Mouse (Mus musculus): ENCODE results near the gene Plppr2. TPM values are rescaled to one million over a fixed set of nuclear protein-coding genes. Genes with fewer than 3 reads are reported as not detected.
A peak's percentile ranks its signal among the peaks of the same experiment; 100 is the strongest.

The Plppr2 gene
- total RNA-seq (2012; rRNA removed) = 2.0 and 2.6 TPM in 2 replicates

GRCm38 (mm10) chr9:21936692-21937570, at the start of gene Plppr2:
Gene Plppr2 (plus strand): TSS chr9:21937033.
- Histone ChIP-seq H3K9ac (ENCODE audit: insufficient read depth, low read depth, low read length, poor library complexity, severe bottlenecking) (peak within 1 kb of the TSS; percentile 81), H3K4me3 (ENCODE audit: insufficient read depth in 1 of 2, low read depth in 1 of 2, low read length in 2 of 2, poor library complexity in 1 of 2, severe bottlenecking in 1 of 2) (peak within 1 kb of the TSS; percentile 84 to 92), H3K4me1 (ENCODE audit: control insufficient read depth in 2 of 2, insufficient read depth in 2 of 2, low read length in 2 of 2, poor library complexity in 1 of 2) (peaks cover 2 to 12% of the 10 kb centered on the region in 2 experiments; a peak in 2 of 4 replicates), H3K9me3 (ENCODE audit: control insufficient read depth, insufficient read depth, low read depth, low read length) (no peaks in the 10 kb centered on the region), H3K27ac (ENCODE audit: insufficient read depth, low read depth, low read length, poor library complexity, severe bottlenecking) (no peak within 1 kb of the TSS), H3K36me3 (ENCODE audit: control insufficient read depth, insufficient read depth, low read length, poor library complexity, severe bottlenecking) (no peaks in the 10 kb centered on the region; the same call in 1 of the 2 replicates)
- in situ Hi-C loops (cut with MboI; ENCODE audit: low sequenced_read_pairs in 2 of 2, unreplicated experiment in 2 of 2) = no loop called here
- DNase-seq (ENCODE audit: low read depth, low spot score) = peak; percentile 97
- TF ChIP-seq ZNF384 (IDR thresholded peaks at IDR 0.05; ENCODE audit: low read depth, low read length) = no peak
- TF ChIP-seq ZC3H11A (IDR thresholded peaks at IDR 0.05; ENCODE audit: borderline replicate concordance, low read depth, low read length) = no peak
- TF ChIP-seq CHD2 (IDR thresholded peaks at IDR 0.05; ENCODE audit: low read depth, low read length) = no peak
- TF ChIP-seq MAFK (IDR thresholded peaks at IDR 0.05; ENCODE audit: insufficient read depth, low read depth, low read length) = no peak
- TF ChIP-seq HCFC1 (IDR thresholded peaks at IDR 0.05; ENCODE audit: borderline replicate concordance, insufficient read depth, low read length) = no peak

- no peak for TF ChIP-seq MAFK (IDR thresholded peaks at IDR 0.05; ENCODE audit: insufficient read depth, low read depth, low read length)
- TF ChIP-seq ZC3H11A (IDR thresholded peaks at IDR 0.05; ENCODE audit: borderline replicate concordance, low read depth, low read length) = no peak
- no peak for TF ChIP-seq CHD2 (IDR thresholded peaks at IDR 0.05; ENCODE audit: low read depth, low read length)
- TF ChIP-seq ZNF384 (IDR thresholded peaks at IDR 0.05; ENCODE audit: low read depth, low read length) = no peak
- no peak for TF ChIP-seq HCFC1 (IDR thresholded peaks at IDR 0.05; ENCODE audit: borderline replicate concordance, insufficient read depth, low read length)
- no peak overlapping the region for H3K27ac ChIP-seq (ENCODE audit: insufficient read depth, low read depth, low read length, poor library complexity, severe bottlenecking)
- no peak overlapping the region for H3K4me3 ChIP-seq (ENCODE audit: insufficient read depth in 1 of 2, low read depth in 1 of 2, low read length in 2 of 2, poor library complexity in 1 of 2, severe bottlenecking in 1 of 2)
- no peaks in the 10 kb centered on the region for H3K36me3 ChIP-seq (ENCODE audit: control insufficient read depth, insufficient read depth, low read length, poor library complexity, severe bottlenecking)
- H3K4me1 ChIP-seq (ENCODE audit: control insufficient read depth in 2 of 2, insufficient read depth in 2 of 2, low read length in 2 of 2, poor library complexity in 1 of 2) = no peaks in the 10 kb centered on the region
- in situ Hi-C loops (cut with MboI; ENCODE audit: low sequenced_read_pairs in 2 of 2, unreplicated experiment in 2 of 2) = no loop called here
- DNase-seq (ENCODE audit: low read depth, low spot score) = no peak
- no peak overlapping the region for H3K9ac ChIP-seq (ENCODE audit: insufficient read depth, low read depth, low read length, poor library complexity, severe bottlenecking)
- H3K9me3 ChIP-seq (ENCODE audit: control insufficient read depth, insufficient read depth, low read depth, low read length) = 0 out of 2 replicates have a peak, but pooled peaks cover 2% of the 10 kb centered on the region
Measured at GRCm38 (mm10) chr9:21889229-21889628, 47.6 kb upstream of the Plppr2 start.

GRCm38 (mm10) chr9:21901223-21901820, 35.5 kb upstream of the Plppr2 start:
- H3K4me3 ChIP-seq (ENCODE audit: insufficient read depth in 1 of 2, low read depth in 1 of 2, low read length in 2 of 2, poor library complexity in 1 of 2, severe bottlenecking in 1 of 2) = peak overlapping the region; percentile 30 to 81
- H3K4me1 ChIP-seq (ENCODE audit: control insufficient read depth in 2 of 2, insufficient read depth in 2 of 2, low read length in 2 of 2, poor library complexity in 1 of 2) = peaks cover 0 to 4% of the 10 kb centered on the region in 2 experiments; a peak in 1 of 4 replicates
- H3K9ac ChIP-seq (ENCODE audit: insufficient read depth, low read depth, low read length, poor library complexity, severe bottlenecking) = peak overlapping the region; percentile 13; the same call in 1 of the 2 replicates
- H3K9me3 ChIP-seq (ENCODE audit: control insufficient read depth, insufficient read depth, low read depth, low read length) = no peaks in the 10 kb centered on the region
- DNase-seq (ENCODE audit: low read depth, low spot score) = peak; percentile 53
- in situ Hi-C loops (cut with MboI; ENCODE audit: low sequenced_read_pairs in 2 of 2, unreplicated experiment in 2 of 2) = no loop called here
- TF ChIP-seq ZNF384 (IDR thresholded peaks at IDR 0.05; ENCODE audit: low read depth, low read length) (no peak), HCFC1 (IDR thresholded peaks at IDR 0.05; ENCODE audit: borderline replicate concordance, insufficient read depth, low read length) (peak; percentile 94), ZC3H11A (IDR thresholded peaks at IDR 0.05; ENCODE audit: borderline replicate concordance, low read depth, low read length) (no peak)
- no peaks in the 10 kb centered on the region for H3K36me3 ChIP-seq (ENCODE audit: control insufficient read depth, insufficient read depth, low read length, poor library complexity, severe bottlenecking)
- H3K27ac ChIP-seq (ENCODE audit: insufficient read depth, low read depth, low read length, poor library complexity, severe bottlenecking) = no peak overlapping the region

- TF ChIP-seq ZC3H11A (IDR thresholded peaks at IDR 0.05; ENCODE audit: borderline replicate concordance, low read depth, low read length) (no peak), ZNF384 (IDR thresholded peaks at IDR 0.05; ENCODE audit: low read depth, low read length) (no peak), CHD2 (IDR thresholded peaks at IDR 0.05; ENCODE audit: low read depth, low read length) (no peak), HCFC1 (IDR thresholded peaks at IDR 0.05; ENCODE audit: borderline replicate concordance, insufficient read depth, low read length) (no peak), MAFK (IDR thresholded peaks at IDR 0.05; ENCODE audit: insufficient read depth, low read depth, low read length) (no peak)
- Histone ChIP-seq H3K9ac (ENCODE audit: insufficient read depth, low read depth, low read length, poor library complexity, severe bottlenecking) (no peak overlapping the region), H3K4me3 (ENCODE audit: insufficient read depth in 1 of 2, low read depth in 1 of 2, low read length in 2 of 2, poor library complexity in 1 of 2, severe bottlenecking in 1 of 2) (no peak overlapping the region), H3K9me3 (ENCODE audit: control insufficient read depth, insufficient read depth, low read depth, low read length) (no peaks in the 10 kb centered on the region), H3K36me3 (ENCODE audit: control insufficient read depth, insufficient read depth, low read length, poor library complexity, severe bottlenecking) (no peaks in the 10 kb centered on the region), H3K4me1 (ENCODE audit: control insufficient read depth in 2 of 2, insufficient read depth in 2 of 2, low read length in 2 of 2, poor library complexity in 1 of 2) (peaks cover 0 to 4% of the 10 kb centered on the region in 2 experiments; a peak in 1 of 4 replicates), H3K27ac (ENCODE audit: insufficient read depth, low read depth, low read length, poor library complexity, severe bottlenecking) (no peak overlapping the region)
- in situ Hi-C loops (cut with MboI; ENCODE audit: low sequenced_read_pairs in 2 of 2, unreplicated experiment in 2 of 2) = no loop called here
- DNase-seq (ENCODE audit: low read depth, low spot score) = no peak
Measured at GRCm38 (mm10) chr9:21904031-21904430, 32.8 kb upstream of the Plppr2 start.

Measured in ES-E14 (cell line).